Mouse (Mus musculus): Measurements from ENCODE around the gene Hps4. TPM values are rescaled to one million over a fixed set of nuclear protein-coding genes. Genes with fewer than 3 reads are reported as not detected.

The Hps4 gene
- polyA plus RNA-seq, 1 experiment from 2014 or later, result 23.7 TPM

DNA sequence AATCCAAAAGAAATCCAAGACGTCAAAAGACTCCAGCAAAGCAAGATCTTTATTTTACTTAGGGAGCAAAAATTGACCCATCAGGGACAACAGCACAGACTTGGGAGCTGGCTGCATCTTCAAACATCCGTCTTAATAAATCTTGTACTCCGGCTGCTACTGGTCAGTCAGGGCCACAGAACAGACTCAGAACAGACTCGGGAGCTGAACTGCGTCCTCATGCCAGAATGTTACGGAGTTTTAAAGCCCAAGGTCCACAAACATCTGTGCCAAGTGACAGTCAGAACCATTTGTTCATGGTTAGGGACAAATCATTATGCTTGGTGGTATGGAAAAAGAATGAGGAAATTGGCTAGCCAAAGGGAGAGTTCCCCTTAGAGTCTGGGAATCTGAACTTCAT, 19.6 kb upstream of the Hps4 start:
- DNase-seq (ENCODE audit: low spot score), result no peak

DNA sequence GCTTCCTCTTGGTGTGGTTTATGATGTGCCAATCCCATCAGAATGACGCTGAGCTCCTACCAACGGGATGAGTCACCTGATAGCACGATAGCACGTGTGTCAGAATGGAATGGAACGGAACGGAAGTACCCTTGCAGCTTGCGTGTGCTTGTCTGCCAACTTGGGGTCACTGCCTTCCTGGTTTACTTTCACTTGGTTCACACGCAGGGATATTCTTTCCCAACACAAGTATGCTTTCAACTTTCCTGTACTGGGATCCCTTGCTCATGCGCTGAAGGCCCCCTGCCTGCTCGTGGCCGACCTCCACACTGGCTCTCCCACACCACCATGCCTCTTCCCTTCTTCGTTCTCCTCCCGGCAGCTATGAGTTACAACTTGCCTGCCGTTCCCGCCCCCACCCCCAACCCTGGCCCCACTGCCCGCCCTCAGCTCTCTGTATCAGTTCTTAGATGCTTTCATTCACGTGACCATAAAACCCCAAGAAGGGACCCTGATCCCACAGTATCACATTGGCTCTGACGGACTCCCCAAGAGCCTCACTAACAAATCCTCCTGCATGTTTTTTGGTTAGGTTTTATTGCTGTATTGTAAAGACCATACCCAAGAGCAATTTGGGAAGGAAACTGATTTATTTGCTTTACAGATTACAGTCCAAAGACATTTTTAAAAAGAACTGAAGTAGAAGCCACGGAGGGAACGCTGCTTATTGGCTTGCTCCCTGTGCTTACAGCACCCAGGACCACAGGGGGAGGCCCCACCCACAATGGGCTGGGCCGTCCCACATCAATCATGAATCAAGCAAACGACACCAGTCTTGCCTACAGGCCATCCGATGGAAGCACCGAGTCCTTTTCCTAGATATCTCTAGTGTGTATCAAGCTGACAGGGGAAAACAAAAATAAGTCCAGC, 18.0 kb upstream of the Hps4 start:
- DNase-seq (ENCODE audit: low spot score), result peak; percentile 63

DNA sequence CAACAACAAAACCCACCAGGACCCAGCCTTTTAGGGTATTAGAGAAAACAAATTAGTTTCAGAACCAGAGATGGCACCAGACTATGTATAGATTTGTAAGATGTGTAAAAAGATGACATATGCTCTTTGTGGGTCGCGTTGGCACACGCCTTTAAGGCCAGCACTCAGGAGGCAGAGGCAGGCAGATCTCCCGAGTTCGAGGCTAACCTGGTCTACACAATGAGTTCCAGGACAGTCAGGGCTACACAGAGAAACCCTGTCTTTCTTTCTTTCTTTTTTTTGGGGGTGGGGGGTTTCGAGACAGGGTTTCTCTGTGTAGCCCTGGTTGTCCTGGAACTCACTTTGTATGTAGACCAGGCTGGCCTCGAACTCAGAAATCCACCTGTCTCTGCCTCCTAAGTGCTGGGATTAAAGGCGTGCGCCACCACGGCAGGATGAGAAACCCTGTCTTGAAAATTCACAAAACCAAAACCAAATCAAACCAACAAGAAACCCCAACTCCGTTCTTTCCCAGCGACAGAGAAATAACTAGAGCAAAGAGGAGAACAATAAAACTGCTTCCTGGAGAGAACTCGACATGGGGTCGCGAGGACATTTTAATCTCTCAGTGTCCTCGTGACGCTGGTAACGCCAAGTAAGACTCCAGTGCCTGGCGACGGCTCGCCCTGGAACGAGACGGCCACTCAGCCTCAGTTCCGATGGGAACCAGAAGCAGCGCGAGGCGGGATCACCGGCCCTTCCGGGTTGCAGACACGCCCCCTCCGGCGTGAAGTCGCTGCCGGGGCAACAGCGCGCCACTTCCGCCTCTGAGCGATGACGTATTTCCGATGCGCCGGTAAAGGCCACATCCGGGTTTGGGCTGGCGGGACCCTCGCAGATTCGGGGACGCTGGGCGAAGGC, 17.1 kb upstream of the Hps4 start, which contains the start of gene Tfip11:
TSS of gene Tfip11 (plus strand) at position 813 of the 900 bp plus-strand sequence.
- DNase-seq (ENCODE audit: low spot score), result peak; percentile 94

DNA sequence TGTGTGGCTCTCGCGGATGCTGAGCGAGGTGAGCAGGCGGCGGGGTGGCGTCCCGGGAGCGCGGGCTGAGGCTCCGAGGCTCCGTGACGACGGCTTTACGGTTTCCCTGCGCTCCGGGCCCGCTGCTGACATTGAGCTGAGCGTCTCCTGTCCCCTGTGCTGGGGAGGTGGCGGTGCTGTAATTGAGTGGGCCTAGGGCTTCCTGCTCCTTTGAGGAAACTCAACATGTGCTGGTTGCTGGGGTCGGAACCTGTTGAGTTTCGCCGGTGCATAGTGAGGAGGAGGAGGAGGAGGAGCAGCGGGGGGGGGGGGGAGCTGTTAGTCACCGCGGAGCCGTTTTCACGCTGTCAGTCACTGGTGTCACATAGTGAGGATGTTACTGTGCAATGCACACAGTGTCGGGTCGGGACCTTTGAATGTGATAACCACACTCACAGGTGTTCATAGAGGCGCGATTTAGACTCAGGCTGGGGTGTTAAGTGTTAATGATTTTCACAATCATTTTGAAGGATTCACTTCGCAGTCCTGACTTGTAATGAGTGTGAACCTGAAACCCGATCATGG, 16.4 kb upstream of the Hps4 start:
- DNase-seq (ENCODE audit: low spot score), result no peak

DNA sequence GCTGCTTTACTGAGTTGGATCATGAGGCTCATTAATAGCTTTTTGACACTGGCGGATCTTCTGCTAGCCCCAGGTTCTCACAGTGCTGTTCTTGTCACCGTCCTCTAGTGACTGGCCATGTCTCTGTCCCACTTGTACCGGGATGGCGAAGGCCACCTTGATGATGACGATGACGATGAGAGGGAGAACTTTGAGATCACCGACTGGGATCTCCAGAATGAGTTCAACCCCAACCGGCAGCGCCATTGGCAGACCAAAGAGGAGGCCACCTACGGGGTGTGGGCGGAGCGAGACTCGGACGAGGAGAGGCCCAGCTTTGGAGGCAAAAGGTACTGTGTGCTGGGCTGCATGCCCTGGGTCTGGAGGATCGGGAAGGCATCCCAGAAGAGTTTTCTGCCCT, 15.0 kb upstream of the Hps4 start:
- no peak for DNase-seq (ENCODE audit: low spot score)

DNA sequence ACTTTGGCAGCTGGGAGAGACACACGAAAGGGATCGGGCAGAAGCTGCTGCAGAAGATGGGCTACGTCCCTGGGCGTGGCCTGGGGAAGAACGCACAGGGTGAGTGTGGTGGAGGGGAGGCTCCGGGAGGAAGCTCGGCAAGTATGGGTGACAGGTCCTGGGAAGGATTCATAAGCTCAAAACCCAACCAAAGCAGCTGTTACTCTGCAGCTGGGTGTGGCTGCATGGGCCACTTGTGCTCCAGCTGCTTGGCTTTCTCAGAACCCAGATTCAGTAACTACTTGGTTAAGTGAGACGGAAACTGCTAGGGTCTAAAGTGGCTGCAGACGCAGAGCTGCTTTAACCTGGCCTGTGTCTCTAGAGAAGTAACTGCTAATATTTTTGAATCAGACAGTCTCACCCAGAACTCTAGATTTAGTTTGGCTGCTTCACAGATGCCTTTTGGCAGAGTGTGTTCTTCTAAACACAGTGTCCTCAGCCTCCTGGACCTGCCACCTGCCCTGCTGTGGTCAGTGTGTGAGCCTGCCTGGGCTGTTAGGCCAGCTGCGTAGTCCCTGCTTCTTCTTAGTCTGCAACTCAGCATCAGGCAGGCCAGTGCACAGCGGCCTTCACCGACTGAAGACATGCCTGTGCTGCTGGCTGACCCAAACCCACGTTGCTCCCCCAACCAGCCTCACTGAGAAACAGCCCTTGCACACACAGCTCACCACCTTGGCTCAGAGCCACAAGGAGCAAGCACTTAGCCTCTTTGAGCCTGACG, 12.9 kb upstream of the Hps4 start:
- no peak for DNase-seq (ENCODE audit: low spot score)

DNA sequence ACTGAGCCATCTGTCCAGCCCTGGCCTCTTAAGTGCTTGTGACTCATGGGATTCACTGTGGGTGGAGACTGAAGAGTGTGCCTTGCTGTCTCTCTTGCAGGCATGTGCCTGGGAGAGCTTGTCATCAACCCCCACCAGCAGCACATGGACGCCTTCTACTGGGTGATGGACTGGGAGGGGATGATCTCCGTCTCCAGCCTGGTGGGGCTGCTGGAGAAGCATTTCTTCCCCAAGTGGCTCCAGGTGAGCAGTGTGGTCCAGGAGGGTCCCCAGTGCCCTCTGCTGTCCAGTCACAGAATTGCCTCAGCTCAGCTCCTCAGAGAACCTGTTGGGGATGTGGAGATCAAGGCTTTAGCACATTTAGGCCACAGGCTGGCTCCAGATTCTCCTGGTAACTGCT, 7.4 kb upstream of the Hps4 start:
- peak; percentile 67 for DNase-seq (ENCODE audit: low spot score)

DNA sequence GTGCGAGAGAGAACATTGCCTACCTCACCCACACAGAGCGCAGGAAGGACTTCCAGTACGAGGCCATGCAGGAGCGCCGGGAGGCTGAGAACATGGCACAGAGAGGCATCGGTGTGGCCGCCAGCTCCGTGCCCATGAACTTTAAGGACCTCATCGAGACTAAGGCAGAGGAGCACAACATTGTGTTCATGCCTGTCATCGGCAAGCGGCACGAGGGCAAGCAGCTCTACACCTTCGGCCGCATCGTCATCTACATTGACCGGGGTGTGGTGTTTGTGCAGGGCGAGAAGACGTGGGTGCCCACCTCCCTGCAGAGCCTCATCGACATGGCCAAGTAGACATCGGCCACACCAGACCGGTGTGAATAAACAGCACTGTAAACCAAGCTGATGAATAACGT, 5.9 kb upstream of the Hps4 start:
- no peak for DNase-seq (ENCODE audit: low spot score)

DNA sequence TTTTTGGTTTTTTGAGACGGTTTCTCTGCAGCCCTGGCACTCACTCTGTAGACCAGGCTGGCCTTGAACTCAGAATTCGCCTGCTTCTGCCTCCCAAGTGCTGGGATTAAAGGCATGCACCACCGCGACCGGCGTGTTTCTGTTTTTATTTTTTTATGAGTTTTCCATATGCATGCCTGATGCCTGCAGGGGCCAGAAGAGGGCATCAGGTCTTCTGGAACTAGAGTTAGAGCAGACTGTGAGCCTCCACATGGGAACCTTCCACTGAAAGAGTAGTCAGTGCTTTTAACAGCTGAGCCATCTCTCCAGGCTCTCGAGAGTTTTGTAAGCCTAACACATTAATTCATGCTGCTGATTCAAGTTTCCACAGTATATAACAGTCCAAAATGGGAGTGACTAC, 3.7 kb upstream of the Hps4 start:
- DNase-seq (ENCODE audit: low spot score), result no peak

DNA sequence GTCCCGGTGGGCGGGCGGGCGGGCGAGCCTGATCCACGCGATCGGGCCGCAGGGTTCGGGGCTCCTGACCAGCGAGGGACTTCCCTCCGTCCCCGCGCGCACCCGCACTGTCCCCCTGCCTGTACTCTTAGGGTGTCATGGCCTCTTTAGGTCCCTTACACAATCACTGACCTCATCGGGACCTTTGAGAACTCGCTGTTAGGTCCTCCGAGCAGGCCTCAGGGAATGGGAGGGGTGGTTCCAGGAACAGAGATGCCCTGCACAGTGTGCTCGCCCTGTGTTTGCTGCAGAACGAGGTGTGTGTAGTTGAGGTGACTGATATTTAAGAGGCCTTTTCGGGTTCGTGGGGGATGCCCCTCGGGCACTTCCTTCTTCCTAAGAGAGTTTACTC, 317 bp downstream of the Hps4 start:
- no peak for DNase-seq (ENCODE audit: low spot score)

DNA sequence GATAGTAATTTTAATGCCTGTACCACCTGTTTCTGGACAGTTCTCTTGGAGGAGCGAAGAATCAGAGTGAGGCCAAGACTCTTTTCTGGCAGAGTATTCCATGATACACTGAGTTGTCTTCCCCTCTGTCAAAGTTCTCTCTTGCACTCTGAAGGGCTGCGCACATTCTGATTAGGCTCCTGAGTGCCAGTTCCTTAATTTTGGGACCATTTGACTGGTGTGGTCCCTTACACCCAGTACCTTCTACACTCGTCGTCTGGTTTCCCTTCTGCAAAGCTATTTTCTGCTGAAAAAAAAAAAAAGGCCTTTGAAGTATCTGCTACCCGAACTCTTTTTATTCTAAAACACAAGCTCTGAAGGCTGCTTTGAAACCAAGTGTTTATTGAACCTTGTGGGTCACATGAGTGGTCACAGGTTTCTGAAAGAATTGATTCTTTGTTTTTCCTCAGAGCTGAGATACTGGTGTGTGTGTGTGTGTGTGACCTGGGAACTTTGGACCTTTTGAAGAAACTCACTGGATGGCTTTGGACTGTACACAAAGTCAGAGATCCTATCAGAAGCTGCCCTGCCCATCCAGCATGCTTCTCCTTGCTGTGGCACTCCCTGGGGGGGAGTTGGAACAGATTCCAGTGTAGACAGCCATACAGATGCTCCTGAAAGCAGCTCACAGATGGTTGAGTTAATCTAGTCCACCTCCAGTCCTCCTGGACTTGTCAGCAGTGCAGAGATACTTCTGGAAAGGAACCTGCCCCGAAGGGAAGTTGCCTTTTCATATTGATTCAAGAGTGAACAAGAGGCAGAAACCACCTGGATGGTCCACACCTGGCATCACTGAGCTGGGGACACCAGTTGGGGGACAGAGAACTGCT, 1.4 kb downstream of the Hps4 start:
- no peak for DNase-seq (ENCODE audit: low spot score)

DNA sequence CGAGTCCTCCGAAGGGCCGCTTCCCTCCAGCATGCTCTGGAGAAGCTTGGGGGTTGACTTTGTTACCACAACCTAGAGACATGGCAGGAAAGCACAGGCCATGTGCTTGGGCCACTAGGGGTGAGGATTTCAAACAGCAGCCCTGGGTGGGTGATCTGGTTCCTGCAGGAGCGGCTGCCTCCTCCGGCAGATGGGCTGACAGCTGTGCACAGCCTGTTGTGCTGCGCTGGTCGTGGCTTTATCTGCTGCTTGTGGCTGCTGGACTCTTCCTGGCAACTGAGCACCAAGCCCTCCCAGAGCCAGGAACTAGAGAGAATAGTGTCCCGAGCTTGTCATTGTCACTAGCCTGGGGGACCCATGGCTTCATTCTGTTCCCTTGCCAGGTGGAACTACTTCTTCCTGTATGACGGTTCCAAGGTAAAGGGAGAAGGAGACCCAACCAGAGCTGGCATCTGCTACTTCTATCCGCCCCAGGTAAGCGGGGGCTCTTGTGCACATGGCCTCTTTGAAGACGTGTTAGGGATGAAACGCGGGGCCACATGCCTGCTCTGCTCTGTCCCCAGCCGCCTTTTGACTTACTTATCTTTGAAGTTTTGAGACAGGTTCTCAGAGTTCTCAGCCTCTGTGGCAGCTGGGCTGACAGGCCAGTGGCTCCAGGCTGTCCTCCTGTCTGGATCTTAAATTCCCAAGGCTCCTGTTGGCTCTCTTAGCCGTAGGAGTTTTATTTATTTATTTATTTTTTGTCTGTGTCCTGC, 3.5 kb downstream of the Hps4 start:
- DNase-seq (ENCODE audit: low spot score), result no peak

DNA sequence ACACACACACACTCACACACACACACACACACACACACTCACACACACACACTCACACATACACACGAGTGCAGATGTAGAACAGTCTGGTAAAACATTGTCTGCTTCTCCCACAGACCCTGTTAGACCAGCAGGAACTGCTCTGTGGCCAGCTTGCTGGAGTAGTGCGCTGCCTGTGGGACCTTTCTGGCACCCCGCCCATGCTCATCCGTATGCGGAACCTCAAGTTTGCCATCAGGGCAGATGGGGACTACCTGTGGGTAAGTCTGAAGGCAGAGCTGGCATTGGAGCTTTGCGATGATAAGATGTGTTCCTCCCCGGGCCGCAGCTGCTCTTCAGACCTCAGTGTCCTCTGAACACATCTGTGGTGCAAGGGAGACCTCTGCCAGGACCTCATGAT, 6.3 kb downstream of the Hps4 start:
- DNase-seq (ENCODE audit: low spot score), result no peak

DNA sequence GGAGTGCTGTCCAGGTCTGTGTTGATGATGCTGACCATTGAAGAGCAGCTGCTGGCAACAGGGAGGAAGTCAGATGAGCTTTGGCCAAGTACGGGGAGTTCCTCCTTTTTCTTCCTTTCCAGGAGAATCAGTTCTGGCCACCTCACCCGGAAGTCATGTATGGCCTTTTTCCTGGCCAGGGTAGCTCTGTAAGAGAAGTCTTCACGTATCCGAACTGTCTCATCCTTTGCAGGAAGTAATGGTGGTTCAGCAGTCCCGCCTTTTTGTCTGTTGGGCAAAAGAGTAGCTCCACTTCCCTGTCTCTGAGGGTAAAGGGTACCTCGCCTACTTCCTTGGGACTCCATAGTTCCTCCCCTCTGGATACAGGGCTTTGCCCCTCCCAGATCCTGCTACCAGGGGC, 12.6 kb downstream of the Hps4 start:
- DNase-seq (ENCODE audit: low spot score), result no peak

DNA sequence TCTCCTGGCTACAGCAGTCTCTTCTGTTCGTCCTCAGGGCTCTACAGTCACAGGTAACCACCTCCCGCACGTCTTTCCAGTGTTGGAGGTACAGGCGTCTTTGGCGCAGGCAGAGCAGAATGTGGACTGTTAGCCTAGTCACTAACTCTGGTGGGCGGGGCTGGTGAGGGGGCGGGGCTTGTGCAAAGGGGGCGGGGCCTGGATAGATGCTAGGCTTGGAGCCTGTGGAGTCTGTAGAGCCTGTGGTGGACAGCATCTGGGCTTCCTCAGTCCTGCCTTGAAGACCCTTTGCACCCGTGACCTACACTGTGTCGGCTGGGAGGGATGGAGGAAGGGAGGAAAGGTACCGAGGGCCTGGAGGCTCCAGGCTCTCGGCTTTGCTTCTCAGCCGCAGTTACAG, 13.0 kb downstream of the Hps4 start, which contains the start of gene Gm6583:
TSS of gene Gm6583 (minus strand) at position 124 of the 400 bp plus-strand sequence.
- DNase-seq (ENCODE audit: low spot score), result no peak

DNA sequence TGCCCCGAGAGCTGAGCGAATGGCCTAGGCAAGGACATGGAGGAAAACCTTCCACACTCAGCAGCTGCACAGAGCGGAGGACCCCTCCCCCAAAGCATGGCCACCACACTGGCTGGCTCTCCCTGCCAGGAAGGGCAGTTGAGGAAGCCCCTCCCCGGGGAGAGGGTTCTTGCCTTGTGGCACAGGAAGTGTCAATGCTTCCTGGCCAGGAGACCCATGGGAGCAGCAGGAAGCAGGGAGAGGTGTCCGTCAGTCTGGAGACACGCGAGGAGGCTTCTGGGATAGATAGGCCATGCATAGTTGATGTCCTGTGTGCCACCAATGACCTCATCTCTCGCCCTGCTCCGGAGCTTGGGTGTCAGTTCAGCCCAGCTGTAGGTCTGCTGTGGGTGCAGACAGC, 13.4 kb downstream of the Hps4 start:
- DNase-seq (ENCODE audit: low spot score), result no peak

DNA sequence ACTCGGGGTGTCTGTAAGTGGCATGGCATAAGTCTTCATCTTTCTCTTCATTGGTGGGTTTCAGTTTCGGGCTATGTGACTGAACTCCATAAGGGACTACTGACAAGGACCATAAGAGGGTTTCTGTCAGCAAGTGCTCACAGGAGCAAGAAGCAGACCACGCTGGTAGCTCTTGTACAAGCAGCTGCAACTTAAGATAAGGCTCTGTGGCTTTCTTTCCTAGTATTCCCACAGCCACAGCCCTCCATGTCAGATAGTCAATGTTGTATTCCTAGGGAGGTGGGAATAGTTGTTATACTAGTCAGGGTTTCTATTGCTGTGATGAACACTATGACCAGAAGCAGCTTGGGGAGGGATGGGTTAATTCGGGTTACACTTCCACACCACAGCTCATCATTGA, 16.6 kb downstream of the Hps4 start:
- no peak for DNase-seq (ENCODE audit: low spot score)

DNA sequence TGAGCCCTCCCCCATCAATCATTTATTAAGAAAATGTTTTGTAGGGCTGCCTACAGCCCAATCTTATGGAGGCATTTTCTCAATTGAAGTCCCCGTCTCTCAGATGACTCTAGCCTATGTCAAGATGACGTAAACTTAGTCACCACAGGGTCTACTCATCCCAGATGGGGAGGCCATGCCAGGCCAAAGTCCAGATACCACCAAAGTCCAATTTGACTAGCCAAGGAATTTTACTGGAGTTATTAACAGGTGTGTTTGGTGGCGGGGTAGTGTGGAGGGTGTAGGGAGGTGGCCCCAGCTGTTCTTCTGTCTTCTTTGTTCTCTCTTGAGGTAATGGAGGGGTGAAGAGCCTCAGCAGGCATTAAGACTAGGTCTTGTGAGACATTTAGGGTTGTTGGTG, 17.2 kb downstream of the Hps4 start:
- no peak for DNase-seq (ENCODE audit: low spot score)

DNA sequence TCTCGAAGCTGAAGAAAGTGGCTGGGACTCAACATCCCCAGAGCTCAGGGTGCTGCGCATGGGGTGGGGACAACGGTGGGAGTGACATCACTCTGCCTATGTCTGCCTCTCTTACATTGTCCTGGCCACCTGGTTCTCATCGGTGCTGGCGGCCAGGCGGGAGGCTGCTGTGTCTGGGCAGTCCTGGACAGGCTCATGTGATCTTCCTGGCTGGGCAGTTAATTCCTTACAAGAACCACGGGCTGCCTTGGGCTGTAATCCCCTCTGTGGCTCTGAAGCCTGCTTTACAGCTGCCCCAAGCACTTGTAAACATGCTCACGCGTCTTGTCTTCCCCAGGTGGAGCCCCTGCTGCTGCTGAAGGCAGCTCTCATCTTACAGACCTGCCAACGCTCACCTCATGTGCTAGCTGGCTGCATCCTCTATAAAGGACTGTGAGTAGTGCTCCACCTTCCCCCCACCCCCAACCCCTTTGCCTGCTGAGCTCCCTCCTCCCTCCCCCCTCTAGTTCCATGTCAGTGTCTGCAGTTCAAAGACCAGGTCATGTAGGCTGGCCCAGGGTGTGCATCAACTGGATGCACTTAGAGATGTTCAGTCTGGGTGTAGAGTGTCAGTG, 21.4 kb downstream of the Hps4 start:
- DNase-seq (ENCODE audit: low spot score), result no peak

Measured in thymus, postnatal 0 days (tissue).